Mouse (Mus musculus) MEL (cell line): ENCODE data around the gene Triobp.

ENCODE experiments used
- BHLHE40 ChIP-seq: IDR thresholded peaks from 2 replicates; pipeline ENCODE4 v1.6.1; 2012; ENCODE audit warnings: low read depth, mild to moderate bottlenecking, inconsistent platforms, low read length, improper control_type of control experiment, borderline replicate concordance
- CTCF ChIP-seq, 3 experiments: IDR thresholded peaks in 2 of 3; conservative IDR thresholded peaks in 1 of 3; 2 replicates each; pipeline ENCODE4 v1.5.1; 2011 to 2012; ENCODE audit warnings: low read length in 3 of 3, low read depth in 2 of 3, mild to moderate bottlenecking in 2 of 3, improper control_type of control experiment in 1 of 3, inconsistent platforms in 1 of 3, mixed read lengths in 1 of 3, moderate library complexity in 1 of 3; ENCODE audit not compliant: control insufficient read depth in 1 of 3, insufficient read depth in 1 of 3, poor library complexity in 1 of 3, severe bottlenecking in 1 of 3
- E2F4 ChIP-seq: IDR thresholded peaks from 2 replicates; pipeline ENCODE4 v1.6.1; 2011; ENCODE audit warnings: low read depth, low read length, improper control_type of control experiment, borderline replicate concordance
- ELF1 ChIP-seq: IDR thresholded peaks from 2 replicates; pipeline ENCODE4 v1.6.1; 2014; ENCODE audit warnings: low read depth, mild to moderate bottlenecking, inconsistent platforms, low read length, improper control_type of control experiment, moderate library complexity
- GABPA ChIP-seq: IDR thresholded peaks from 2 replicates; pipeline ENCODE4 v1.6.1; 2012; ENCODE audit warnings: low read depth, mild to moderate bottlenecking, inconsistent platforms, low read length, improper control_type of control experiment, moderate library complexity
- JUND ChIP-seq: IDR thresholded peaks from 2 replicates; pipeline ENCODE4 v1.6.1; 2011; ENCODE audit warnings: low read depth, mild to moderate bottlenecking, improper control_type of control experiment, low read length
- MAX ChIP-seq: IDR thresholded peaks from 2 replicates; pipeline ENCODE4 v1.6.1; 2011; ENCODE audit warnings: low read length, improper control_type of control experiment
- MXI1 ChIP-seq: IDR thresholded peaks from 2 replicates; pipeline ENCODE4 v1.6.1; 2011; ENCODE audit warnings: mild to moderate bottlenecking, low read depth, low read length, improper control_type of control experiment
- NRF1 ChIP-seq: IDR thresholded peaks from 2 replicates; pipeline ENCODE4 v1.6.1; 2014; ENCODE audit warnings: low read depth, mild to moderate bottlenecking, inconsistent platforms, low read length, improper control_type of control experiment, moderate library complexity; ENCODE audit not compliant: poor library complexity, insufficient read depth, severe bottlenecking
- POLR2A ChIP-seq, 2 experiments: IDR thresholded peaks; 2 replicates each; pipeline ENCODE4 v1.6.1; 2011 to 2012; ENCODE audit warnings: low read length in 2 of 2, mild to moderate bottlenecking in 2 of 2, control low read depth in 1 of 2, improper control_type of control experiment in 1 of 2, low read depth in 1 of 2, moderate library complexity in 1 of 2; ENCODE audit not compliant: control insufficient read depth in 1 of 2, insufficient read depth in 1 of 2, poor library complexity in 1 of 2
- POLR2AphosphoS5 ChIP-seq: IDR thresholded peaks from 2 replicates; pipeline ENCODE4 v1.6.1; 2012; ENCODE audit warnings: low read depth, borderline replicate concordance, mild to moderate bottlenecking, inconsistent platforms, low read length, moderate library complexity, mixed read lengths
- SIN3A ChIP-seq: IDR thresholded peaks from 2 replicates; pipeline ENCODE4 v1.6.1; 2012; ENCODE audit warnings: low read length, improper control_type of control experiment, inconsistent platforms
- TAL1 ChIP-seq: IDR thresholded peaks from 2 replicates; pipeline ENCODE4 v1.6.1; 2012; ENCODE audit warnings: mild to moderate bottlenecking, inconsistent platforms, low read length, moderate library complexity, mixed read lengths
- USF1 ChIP-seq: IDR thresholded peaks from 2 replicates; pipeline ENCODE4 v1.6.1; 2014; ENCODE audit warnings: low read depth, mild to moderate bottlenecking, inconsistent platforms, low read length, improper control_type of control experiment, moderate library complexity

GRCm38 (mm10) chr15:78937311-78937710 is 10.2 kb upstream of the Triobp start:
- TF ChIP-seq CTCF (IDR thresholded peaks at IDR 0.05 in 2 of 3, conservative IDR thresholded peaks at IDR 0.05 in 1 of 3; ENCODE audit: control insufficient read depth in 1 of 3, insufficient read depth in 1 of 3, low read depth in 2 of 3, low read length in 3 of 3, poor library complexity in 1 of 3, severe bottlenecking in 1 of 3), result no peak
- TF ChIP-seq POLR2A (IDR thresholded peaks at IDR 0.05; ENCODE audit: control insufficient read depth in 1 of 2, insufficient read depth in 1 of 2, low read depth in 1 of 2, low read length in 2 of 2, poor library complexity in 1 of 2), result no peak
- no peak for TF ChIP-seq BHLHE40
- TF ChIP-seq E2F4, result no peak
- TF ChIP-seq USF1, result no peak
- TF ChIP-seq ELF1, result no peak
- TF ChIP-seq MAX, result no peak
- TF ChIP-seq POLR2AphosphoS5, result no peak
- TF ChIP-seq MXI1, result no peak
- no peak for TF ChIP-seq GABPA
- TF ChIP-seq TAL1, result no peak
- TF ChIP-seq SIN3A, result no peak
- no peak for TF ChIP-seq JUND
- TF ChIP-seq NRF1, result no peak
